Mouse (Mus musculus): ENCODE measurements around the gene Lbx1.

- TF ChIP-seq CTCF (IDR thresholded peaks at IDR 0.05; ENCODE audit: extremely low read depth, insufficient read depth, insufficient read length, insufficient replicate concordance) = no peak
- no peak for TF ChIP-seq POLR2A (IDR thresholded peaks at IDR 0.05; ENCODE audit: low read depth, low read length)
Observed at GRCm38 (mm10) chr19:45242017-45242347, 6.4 kb upstream of the Lbx1 start.
